Mouse (Mus musculus): ENCODE measurements around the gene Ell. TPM values are rescaled to one million over a fixed set of nuclear protein-coding genes. Genes with fewer than 3 reads are reported as not detected.
"Not testable (repeated sequence)": the region's sequence is repeated elsewhere in the genome, so short reads cannot be mapped to it uniquely, and the experiment has no call there.

Gene Ell
- total RNA-seq, 1 experiment from 2014 or later, result 9.2 TPM

- no peak for ATAC-seq (replicated peaks in 1 of 2; ENCODE audit: insufficient read depth in 1 of 2, low FRiP score in 2 of 2, low TSS enrichment in 1 of 2, low read depth in 1 of 2, poor library complexity in 2 of 2, severe bottlenecking in 2 of 2)
Observed at GRCm38 (mm10) chr8:70583476-70584387, 44.5 kb downstream of the Ell start.

- ATAC-seq (replicated peaks in 1 of 2; ENCODE audit: insufficient read depth in 1 of 2, low FRiP score in 2 of 2, low TSS enrichment in 1 of 2, low read depth in 1 of 2, poor library complexity in 2 of 2, severe bottlenecking in 2 of 2), result 0 out of 4 replicates have a peak, but pooled peaks of 1 of the 2 experiments have one; percentile 6
Observed at GRCm38 (mm10) chr8:70584606-70585257, 45.5 kb downstream of the Ell start.

DNA sequence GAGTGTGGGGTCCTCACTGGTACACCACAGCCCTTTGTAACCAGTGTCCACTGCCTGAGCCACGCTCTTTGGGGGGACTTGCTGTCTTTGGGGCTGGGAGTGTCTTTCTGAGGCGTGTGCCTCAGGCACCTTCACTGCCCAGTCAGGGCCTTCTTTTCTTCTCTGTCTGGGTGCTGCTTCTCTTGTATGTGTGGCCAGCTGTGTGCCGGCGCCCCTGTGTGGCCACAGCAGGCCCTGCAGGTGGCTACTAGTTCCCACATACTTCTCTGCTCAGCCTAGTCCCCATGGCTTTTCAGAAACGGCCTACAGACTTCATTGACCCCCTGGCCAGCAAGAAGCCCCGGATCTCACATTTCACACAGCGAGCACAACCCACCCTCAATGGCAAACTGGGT is 46.0 kb downstream of the Ell start:
- peak; percentile 82 to 88 for ATAC-seq (replicated peaks in 1 of 2; ENCODE audit: insufficient read depth in 1 of 2, low FRiP score in 2 of 2, low TSS enrichment in 1 of 2, low read depth in 1 of 2, poor library complexity in 2 of 2, severe bottlenecking in 2 of 2)

GRCm38 (mm10) chr8:70587955-70588354 is 48.7 kb downstream of the Ell start:
- ATAC-seq (replicated peaks in 1 of 2; ENCODE audit: insufficient read depth in 1 of 2, low FRiP score in 2 of 2, low TSS enrichment in 1 of 2, low read depth in 1 of 2, poor library complexity in 2 of 2, severe bottlenecking in 2 of 2), result not testable (repeated sequence)

GRCm38 (mm10) chr8:70591569-70591968 is 52.3 kb downstream of the Ell start:
- no peak for ATAC-seq (replicated peaks in 1 of 2; ENCODE audit: insufficient read depth in 1 of 2, low FRiP score in 2 of 2, low TSS enrichment in 1 of 2, low read depth in 1 of 2, poor library complexity in 2 of 2, severe bottlenecking in 2 of 2)

GRCm38 (mm10) chr8:70593173-70593572 is 53.9 kb downstream of the Ell start:
- ATAC-seq (replicated peaks in 1 of 2; ENCODE audit: insufficient read depth in 1 of 2, low FRiP score in 2 of 2, low TSS enrichment in 1 of 2, low read depth in 1 of 2, poor library complexity in 2 of 2, severe bottlenecking in 2 of 2), result no peak

GRCm38 (mm10) chr8:70593961-70594609 is 54.8 kb downstream of the Ell start, which contains the start of gene Isyna1:
Isyna1 (plus strand) TSS chr8:70594373.
- peak; percentile 79 to 86 for ATAC-seq (replicated peaks in 1 of 2; ENCODE audit: insufficient read depth in 1 of 2, low FRiP score in 2 of 2, low TSS enrichment in 1 of 2, low read depth in 1 of 2, poor library complexity in 2 of 2, severe bottlenecking in 2 of 2)

- ATAC-seq (replicated peaks in 1 of 2; ENCODE audit: insufficient read depth in 1 of 2, low FRiP score in 2 of 2, low TSS enrichment in 1 of 2, low read depth in 1 of 2, poor library complexity in 2 of 2, severe bottlenecking in 2 of 2), result no peak
Observed at GRCm38 (mm10) chr8:70594621-70595564, 55.6 kb downstream of the Ell start.

GRCm38 (mm10) chr8:70595811-70596210 is 56.6 kb downstream of the Ell start:
- no peak for ATAC-seq (replicated peaks in 1 of 2; ENCODE audit: insufficient read depth in 1 of 2, low FRiP score in 2 of 2, low TSS enrichment in 1 of 2, low read depth in 1 of 2, poor library complexity in 2 of 2, severe bottlenecking in 2 of 2)

DNA sequence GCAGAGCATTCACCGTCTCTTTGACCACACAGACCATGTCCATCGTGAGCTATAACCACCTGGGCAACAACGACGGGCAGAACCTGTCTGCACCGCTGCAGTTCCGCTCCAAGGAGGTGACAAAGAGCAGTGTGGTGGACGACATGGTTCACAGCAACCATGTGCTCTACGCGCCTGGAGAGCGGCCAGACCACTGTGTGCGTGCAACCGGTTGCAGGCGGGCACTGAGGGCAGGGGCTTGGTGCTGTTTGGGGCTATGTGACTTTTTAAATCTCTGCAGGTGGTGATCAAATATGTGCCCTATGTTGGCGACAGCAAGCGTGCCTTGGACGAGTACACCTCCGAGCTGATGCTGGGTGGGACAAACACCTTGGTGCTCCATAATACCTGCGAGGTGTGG is 57.0 kb downstream of the Ell start:
- ATAC-seq (replicated peaks in 1 of 2; ENCODE audit: insufficient read depth in 1 of 2, low FRiP score in 2 of 2, low TSS enrichment in 1 of 2, low read depth in 1 of 2, poor library complexity in 2 of 2, severe bottlenecking in 2 of 2), result no peak

GRCm38 (mm10) chr8:70596775-70597416 is 57.6 kb downstream of the Ell start:
- ATAC-seq (replicated peaks in 1 of 2; ENCODE audit: insufficient read depth in 1 of 2, low FRiP score in 2 of 2, low TSS enrichment in 1 of 2, low read depth in 1 of 2, poor library complexity in 2 of 2, severe bottlenecking in 2 of 2), result no peak

DNA sequence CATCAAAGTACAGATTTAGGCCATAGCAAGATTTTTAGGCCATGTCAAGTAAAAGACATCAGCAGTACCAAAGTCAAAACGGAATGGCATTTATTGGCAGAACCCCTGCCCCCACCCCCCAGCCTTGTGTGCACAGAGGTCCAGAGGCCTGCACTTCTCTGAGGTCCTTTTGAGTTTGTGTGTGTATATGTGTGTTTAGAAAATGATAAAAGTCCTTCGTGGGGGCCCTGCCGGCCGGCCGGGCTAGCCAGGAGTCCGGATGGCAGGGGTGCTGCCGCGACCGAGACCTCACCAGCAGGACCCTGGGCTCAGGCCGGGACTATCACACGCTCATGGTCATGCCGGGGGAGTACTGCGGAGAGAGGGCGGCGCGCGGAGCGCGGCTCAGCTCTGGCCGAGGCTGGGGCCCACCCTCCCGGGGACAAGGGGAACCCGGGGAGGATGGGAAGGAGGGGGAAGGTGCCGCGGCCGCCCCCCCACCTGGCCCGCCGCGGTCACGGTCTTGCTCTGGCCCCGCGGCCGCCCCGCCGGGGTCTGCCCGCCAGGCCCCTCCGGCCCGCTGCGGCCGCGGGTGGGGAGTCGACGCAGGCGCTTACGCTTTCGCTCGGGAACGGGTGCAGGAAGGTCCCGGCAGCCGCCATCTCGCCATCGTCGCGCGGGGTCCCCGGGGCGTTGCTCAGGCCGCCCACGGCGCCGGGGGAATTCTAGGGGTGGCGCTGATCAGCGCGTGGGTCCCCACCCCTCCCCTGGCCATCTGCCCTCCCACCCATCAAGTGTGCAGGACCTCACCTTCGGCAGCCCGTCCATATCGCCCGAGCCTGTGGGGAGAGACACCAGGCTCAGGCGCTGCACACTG is 58.4 kb downstream of the Ell start:
- no peak for ATAC-seq (replicated peaks in 1 of 2; ENCODE audit: insufficient read depth in 1 of 2, low FRiP score in 2 of 2, low TSS enrichment in 1 of 2, low read depth in 1 of 2, poor library complexity in 2 of 2, severe bottlenecking in 2 of 2)

- ATAC-seq (replicated peaks in 1 of 2; ENCODE audit: insufficient read depth in 1 of 2, low FRiP score in 2 of 2, low TSS enrichment in 1 of 2, low read depth in 1 of 2, poor library complexity in 2 of 2, severe bottlenecking in 2 of 2), result no peak
Observed at GRCm38 (mm10) chr8:70598283-70598682, 59.0 kb downstream of the Ell start.

- ATAC-seq (replicated peaks in 1 of 2; ENCODE audit: insufficient read depth in 1 of 2, low FRiP score in 2 of 2, low TSS enrichment in 1 of 2, low read depth in 1 of 2, poor library complexity in 2 of 2, severe bottlenecking in 2 of 2), result no peak
Observed at GRCm38 (mm10) chr8:70598722-70599121, 59.5 kb downstream of the Ell start.

- no peak for ATAC-seq (replicated peaks in 1 of 2; ENCODE audit: insufficient read depth in 1 of 2, low FRiP score in 2 of 2, low TSS enrichment in 1 of 2, low read depth in 1 of 2, poor library complexity in 2 of 2, severe bottlenecking in 2 of 2)
Observed at GRCm38 (mm10) chr8:70599507-70600290, 60.4 kb downstream of the Ell start.

Measured in hematopoietic stem cell, adult 5-6 weeks (primary cell).